Mouse (Mus musculus) intestine, postnatal 0 days (tissue): ENCODE results near the gene Crabp2. TPM values are rescaled to one million over a fixed set of nuclear protein-coding genes. Genes with fewer than 3 reads are reported as not detected.

Experiments used
- ATAC-seq: fragments of 200-750 bp; cut with Nextera tagmentation; 2 replicates; pipeline ENCODE4 v1.8.0; 2017; ENCODE audit warnings: mild to moderate bottlenecking, moderate TSS enrichment, moderate library complexity
- H3K27ac ChIP-seq: fragments of 300-500 bp; sonication (generic); 2 replicates; pipeline ENCODE4 v1.5.1; 2014; ENCODE audit warnings: mild to moderate bottlenecking, low read depth, low read length, moderate library complexity
- H3K27me3 ChIP-seq: fragments of 300-500 bp; sonication (generic); replicated peaks from 2 replicates; pipeline ENCODE4 v1.6.1; 2014; ENCODE audit warnings: low read length, mixed read lengths; ENCODE audit not compliant: control insufficient read depth, insufficient read depth
- H3K36me3 ChIP-seq: fragments of 300-500 bp; sonication (generic); 2 replicates; pipeline ENCODE4 v1.6.1; 2014; ENCODE audit warnings: mild to moderate bottlenecking, moderate library complexity; ENCODE audit not compliant: control insufficient read depth, insufficient read depth
- H3K4me1 ChIP-seq: fragments of 300-500 bp; sonication (generic); replicated peaks from 2 replicates; pipeline ENCODE4 v1.6.1; 2014; ENCODE audit warnings: antibody characterized with exemption, low read length, mixed read lengths; ENCODE audit not compliant: control insufficient read depth, insufficient read depth
- H3K4me2 ChIP-seq: fragments of 300-500 bp; sonication (generic); replicated peaks from 2 replicates; pipeline ENCODE4 v1.6.1; 2014; ENCODE audit warnings: low read depth, mild to moderate bottlenecking, moderate library complexity
- H3K4me3 ChIP-seq: fragments of 300-500 bp; sonication (generic); 2 replicates; pipeline ENCODE4 v1.5.1; 2014; ENCODE audit warnings: low read depth, low read length
- H3K9ac ChIP-seq: fragments of 300-500 bp; sonication (generic); 2 replicates; pipeline ENCODE4 v1.6.1; 2014; ENCODE audit warnings: mild to moderate bottlenecking, low read depth, low read length
- H3K9me3 ChIP-seq: fragments of 300-500 bp; sonication (generic); 2 replicates; pipeline ENCODE4 v1.6.1; 2016; ENCODE audit warnings: mixed run types; ENCODE audit not compliant: control insufficient read depth
- CTCF ChIP-seq: sonication (generic); IDR thresholded peaks from 2 replicates; pipeline ENCODE4 v1.5.1; 2016; ENCODE audit warnings: low read depth, mild to moderate bottlenecking, control low read depth, antibody characterized with exemption, moderate library complexity
- WGBS: fragments of 180-500 bp; shearing (Covaris S2); extraction: QIAGEN DNeasy Blood & Tissue Kit; methylation state at CpG from one replicate; pipeline ENCODE4 v1.1.7; 2014; 5-methylcytosine and 5-hydroxymethylcytosine counted together
- polyA plus RNA-seq: library from polyadenylated mRNA; unstranded; fragments of >200 nt; fragmentation: Nextera tagmentation; extraction: Ambion mirVana; gene quantifications from 2 replicates; pipeline ENCODE4 v1.2.1, GENCODE M21; 2015

The Crabp2 gene
- polyA plus RNA-seq, 1 experiment from 2014 or later: 1.9 TPM

DNA sequence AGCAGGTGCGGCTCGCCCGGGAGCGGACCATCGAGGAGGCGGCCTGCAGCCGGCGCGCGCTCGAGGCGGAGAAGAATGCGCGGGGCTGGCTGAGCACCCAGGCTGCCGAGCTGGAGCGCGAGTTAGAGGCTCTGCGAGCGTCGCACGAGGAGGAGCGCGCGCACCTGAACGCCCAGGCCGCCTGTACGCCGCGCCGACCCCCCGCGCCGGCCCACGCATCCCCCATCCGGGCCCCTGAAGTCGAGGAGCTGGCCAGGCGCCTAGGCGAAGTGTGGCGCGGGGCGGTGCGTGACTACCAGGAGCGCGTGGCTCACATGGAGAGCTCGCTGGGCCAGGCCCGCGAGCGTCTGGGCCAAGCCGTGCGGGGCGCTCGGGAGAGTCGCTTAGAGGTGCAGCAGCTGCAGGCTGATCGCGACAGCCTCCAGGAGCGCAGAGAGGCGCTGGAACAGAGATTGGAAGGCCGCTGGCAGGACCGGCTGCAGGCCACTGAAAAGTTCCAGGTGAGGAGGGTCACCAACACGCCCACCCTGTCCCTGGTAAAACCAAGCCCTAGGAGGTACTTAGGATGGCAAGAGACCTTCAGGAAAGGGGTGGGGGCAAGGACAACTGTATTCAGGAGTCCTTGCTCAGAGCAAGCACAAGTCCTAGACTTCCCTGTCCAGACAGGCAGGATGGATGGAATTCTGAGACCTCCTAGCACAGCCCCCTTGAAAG lies 23.2 kb downstream of the Crabp2 start:
- Histone ChIP-seq H3K4me1 (peaks cover 21% of the 10 kb centered on the region), H3K9ac (peak overlapping the region; percentile 62), H3K27ac (0 out of 2 replicates have a peak overlapping the region, but pooled peaks have one; percentile 41), H3K4me2 (peak overlapping the region; percentile 78), H3K36me3 (peaks cover 11% of the 10 kb centered on the region), H3K9me3 (no peaks in the 10 kb centered on the region), H3K4me3 (peak overlapping the region; percentile 52), H3K27me3 (0 out of 2 replicates have a peak, but pooled peaks cover 12% of the 10 kb centered on the region)
- no peak for TF ChIP-seq CTCF
- under 1% methylated on average over 48 of the region's 60 CpGs for WGBS
- ATAC-seq: peak; percentile 18

DNA sequence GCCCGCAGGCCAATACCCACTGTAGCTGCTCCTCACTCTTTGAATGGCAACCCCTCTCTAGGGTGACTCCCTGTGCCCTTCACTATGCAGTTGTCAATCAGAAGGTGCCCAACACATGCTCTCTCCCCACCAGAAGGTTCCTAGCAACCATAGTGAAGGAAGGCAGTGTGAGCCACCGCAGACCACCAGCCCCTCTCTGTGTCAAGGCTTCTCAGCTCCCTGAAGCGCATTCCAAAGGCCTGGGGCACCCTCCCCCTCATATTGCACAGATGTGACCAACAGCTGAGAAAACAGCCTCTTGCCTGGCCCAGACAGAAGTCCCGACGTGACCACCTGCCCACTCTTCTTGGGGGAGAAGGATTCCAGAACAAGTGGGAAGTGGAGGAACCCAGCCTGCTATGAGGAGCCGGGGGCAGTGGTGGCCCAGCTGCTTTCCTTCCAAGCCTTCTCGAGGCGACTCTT lies 23.8 kb downstream of the Crabp2 start:
- Histone ChIP-seq H3K9ac (peak overlapping the region; percentile 62; the same call in 1 of the 2 replicates), H3K4me1 (peaks cover 21% of the 10 kb centered on the region), H3K4me2 (peak overlapping the region; percentile 78), H3K27ac (no peak overlapping the region), H3K9me3 (no peaks in the 10 kb centered on the region), H3K36me3 (peaks cover 17% of the 10 kb centered on the region), H3K4me3 (peak overlapping the region; percentile 52), H3K27me3 (0 out of 2 replicates have a peak, but pooled peaks cover 12% of the 10 kb centered on the region)
- WGBS: 31% methylated on average over 8 of the region's 8 CpGs
- TF ChIP-seq CTCF: no peak
- ATAC-seq: no peak

DNA sequence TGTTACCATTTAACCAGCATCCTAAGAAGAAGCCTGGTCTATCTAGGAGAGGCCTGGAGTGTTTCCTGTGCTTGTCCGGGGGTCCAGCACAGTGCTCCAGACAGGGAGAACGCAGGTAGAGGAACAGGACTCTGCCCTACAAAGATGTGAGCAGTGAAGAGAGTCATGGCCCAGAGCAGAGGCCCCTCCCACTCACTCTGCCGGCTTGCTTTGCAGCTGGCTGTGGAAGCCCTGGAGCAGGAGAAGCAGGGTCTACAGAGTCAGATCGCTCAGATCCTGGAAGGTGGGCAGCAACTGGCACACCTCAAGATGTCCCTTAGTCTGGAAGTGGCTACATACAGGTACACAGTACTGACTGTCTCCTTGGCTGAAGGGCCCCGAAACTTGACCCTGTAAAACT lies 24.3 kb downstream of the Crabp2 start:
- peak overlapping the region; percentile 37; the same call in 1 of the 2 replicates for H3K9ac ChIP-seq
- H3K27me3 ChIP-seq: 0 out of 2 replicates have a peak, but pooled peaks cover 12% of the 10 kb centered on the region
- peaks cover 21% of the 10 kb centered on the region for H3K4me1 ChIP-seq
- no peak for ATAC-seq
- 25% methylated on average over 5 of the region's 5 CpGs for WGBS
- peaks cover 21% of the 10 kb centered on the region for H3K36me3 ChIP-seq
- H3K27ac ChIP-seq: no peak overlapping the region
- no peaks in the 10 kb centered on the region for H3K9me3 ChIP-seq
- peak overlapping the region; percentile 78 for H3K4me2 ChIP-seq
- no peak for TF ChIP-seq CTCF
- H3K4me3 ChIP-seq: peak overlapping the region; percentile 52

DNA sequence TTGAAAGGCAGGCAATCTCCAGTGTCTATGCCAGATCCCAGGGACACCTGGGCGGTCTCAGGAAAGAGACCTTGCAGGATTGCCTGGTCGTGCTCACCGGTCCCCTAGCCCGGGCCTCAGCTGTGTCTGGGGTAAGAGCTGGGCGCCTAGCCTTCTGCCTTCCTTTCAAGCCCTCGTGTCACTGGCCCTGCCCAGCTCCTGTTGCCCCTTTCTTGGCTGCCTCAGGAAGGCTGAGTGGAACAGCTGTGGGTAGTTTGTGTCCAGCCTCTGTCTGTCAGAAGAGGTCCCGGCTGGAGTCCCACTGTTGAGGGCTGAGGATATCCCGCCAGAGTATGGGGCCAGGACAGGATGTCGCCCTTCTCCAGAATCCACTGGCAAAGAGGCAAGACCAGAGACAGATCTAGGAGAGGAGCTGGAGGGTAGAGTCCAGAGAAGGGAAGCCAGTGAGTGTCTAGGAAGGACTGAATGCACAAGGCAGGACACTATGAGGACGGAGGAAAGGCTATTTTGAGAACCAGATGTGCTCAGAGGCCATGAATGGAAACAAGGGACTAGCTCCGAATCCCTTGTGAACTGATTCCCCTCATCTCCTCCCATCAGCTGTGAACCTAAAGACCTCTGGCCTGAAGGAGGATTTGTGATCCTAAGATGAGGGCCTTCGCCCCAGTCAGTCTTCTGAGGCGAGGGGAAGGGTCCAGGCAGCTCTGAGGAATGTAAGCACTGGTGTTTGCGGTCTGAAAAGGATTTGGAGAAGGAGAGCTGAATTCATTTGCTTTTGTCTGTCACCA lies 25.3 kb downstream of the Crabp2 start:
- no peak for ATAC-seq
- Histone ChIP-seq H3K27ac (no peak overlapping the region; the same call in 1 of the 2 replicates), H3K4me1 (peaks cover 21% of the 10 kb centered on the region), H3K27me3 (0 out of 2 replicates have a peak, but pooled peaks cover 12% of the 10 kb centered on the region), H3K4me2 (peak overlapping the region; percentile 78), H3K4me3 (peak overlapping the region; percentile 4; the same call in 1 of the 2 replicates), H3K36me3 (peaks cover 21% of the 10 kb centered on the region), H3K9me3 (no peaks in the 10 kb centered on the region), H3K9ac (no peak overlapping the region)
- 60% methylated on average over 14 of the region's 14 CpGs for WGBS
- no peak for TF ChIP-seq CTCF

DNA sequence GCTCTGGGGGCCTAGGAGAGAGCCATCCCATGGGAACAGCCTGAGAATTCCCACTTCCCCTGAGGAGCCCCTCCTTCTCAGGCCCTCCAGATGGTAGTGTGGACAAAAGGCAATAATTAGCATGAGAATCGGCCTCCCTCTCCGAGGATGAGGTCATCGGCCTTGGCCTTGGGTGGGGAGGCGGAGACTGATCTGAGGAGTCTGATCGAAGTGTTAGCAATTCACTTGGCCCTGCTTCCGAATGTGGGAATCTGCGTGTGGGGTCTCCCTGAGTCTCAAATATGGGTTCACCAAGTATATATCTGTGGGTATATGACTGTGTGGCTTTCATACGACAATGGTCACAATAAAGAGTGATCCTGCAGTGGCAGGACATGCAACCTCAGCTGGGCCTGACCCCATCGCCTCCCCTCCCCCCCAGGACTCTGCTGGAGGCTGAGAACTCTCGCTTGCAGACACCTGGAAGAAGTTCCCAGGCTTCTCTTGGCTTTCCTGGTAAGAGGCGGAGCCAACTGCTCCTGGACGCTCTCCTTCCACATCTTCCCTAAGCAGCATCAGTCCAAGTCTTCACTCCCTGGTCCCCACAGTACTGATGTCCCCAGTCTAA lies 26.0 kb downstream of the Crabp2 start:
- no peak for TF ChIP-seq CTCF
- no peak overlapping the region for H3K9ac ChIP-seq
- no peak for ATAC-seq
- H3K9me3 ChIP-seq: no peaks in the 10 kb centered on the region
- WGBS: 40% methylated on average over 12 of the region's 12 CpGs
- peak overlapping the region; percentile 78 for H3K4me2 ChIP-seq
- H3K27ac ChIP-seq: no peak overlapping the region
- 0 out of 2 replicates have a peak, but pooled peaks cover 12% of the 10 kb centered on the region for H3K27me3 ChIP-seq
- 0 out of 2 replicates have a peak overlapping the region, but pooled peaks have one; percentile 4 for H3K4me3 ChIP-seq
- peaks cover 21% of the 10 kb centered on the region for H3K4me1 ChIP-seq
- peaks cover 21% of the 10 kb centered on the region for H3K36me3 ChIP-seq
